12 mouse cellular contexts compared by ENCODE assay signal in the genomic region with DNA sequence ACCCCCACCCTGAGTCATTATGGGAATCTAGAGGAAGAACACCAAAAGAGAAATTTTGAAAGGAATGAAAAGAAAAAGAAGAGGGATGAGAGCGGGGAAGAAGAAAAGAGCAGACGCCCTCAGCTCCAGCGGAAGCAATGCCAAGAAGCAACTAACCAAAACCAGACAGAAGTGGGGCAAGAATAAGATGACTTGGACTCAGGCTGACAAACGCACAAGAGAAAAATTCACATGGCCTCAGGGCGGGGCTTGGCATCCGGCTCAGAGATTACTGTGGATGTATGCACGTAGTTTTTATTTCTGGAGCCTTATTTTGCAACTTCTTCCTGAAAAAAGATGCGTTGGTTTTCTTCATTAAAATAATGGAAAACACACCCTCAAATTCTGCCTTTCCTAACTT. TPM values are rescaled to one million over a fixed set of nuclear protein-coding genes. Genes with fewer than 3 reads are reported as not detected.
DNase-seq lines count a peak whose midpoint lies in the region; ATAC-seq and TF ChIP-seq lines count a peak whose summit lies in the region.
"Had no signal": no experiment of that assay in that cellular context is flagged by ENCODE, and none has a peak within 500 bp of the region (broad histone marks: within the 10 kb centered on the region; RNA-seq: fewer than 3 reads in every experiment).

No protein-coding gene starts in this region.

- no peaks in the 10 kb centered on the region for H3K9me3 ChIP-seq in heart, embryonic 13.5 days
- H3K9me3 ChIP-seq in lung, embryonic 16.5 days (ENCODE audit: control insufficient read depth, low read length), result no peaks in the 10 kb centered on the region
- H3K9me3 ChIP-seq in kidney, embryonic 14.5 days (ENCODE audit: control insufficient read depth, low read length), result no peaks in the 10 kb centered on the region
- H3K9me3 ChIP-seq: G1E had no signal

- intact Hi-C loops in left cerebral cortex, postnatal 14 days (cut with DNase I), result no loop called here
- intact Hi-C loops in left cerebral cortex, postnatal 36 days (cut with DNase I), result no loop called here

- H3K27me3 ChIP-seq in heart, embryonic 13.5 days (replicated peaks), result no peaks in the 10 kb centered on the region
- H3K27me3 ChIP-seq in lung, embryonic 16.5 days (ENCODE audit: control insufficient read depth, insufficient read depth, low read depth, low read length), result no peaks in the 10 kb centered on the region
- H3K27me3 ChIP-seq in kidney, embryonic 14.5 days (ENCODE audit: control insufficient read depth, insufficient read depth, low read length), result no peaks in the 10 kb centered on the region
- H3K27me3 ChIP-seq in kidney, adult 2 months (replicated peaks; ENCODE audit: control insufficient read depth, insufficient read depth, low read length), result no peaks in the 10 kb centered on the region

- WGBS in heart, embryonic 13.5 days, result 66% methylated on average over 8 of the region's 8 CpGs
- WGBS in lung, embryonic 16.5 days, result 57% methylated on average over 8 of the region's 8 CpGs
- 80% methylated on average over 8 of the region's 8 CpGs for WGBS in kidney, embryonic 14.5 days
- 80% methylated on average over 8 of the region's 8 CpGs for WGBS in kidney, adult 2 months

- no peak for TF ChIP-seq POLR2A in kidney, adult 2 months (IDR thresholded peaks at IDR 0.05; ENCODE audit: low read depth, low read length)

- no peak overlapping the region for H3K4me3 ChIP-seq in brown adipose tissue, adult 24 weeks (ENCODE audit: insufficient read depth, low read depth, low read length)
- no peak overlapping the region for H3K4me3 ChIP-seq in heart, embryonic 13.5 days
- no peak overlapping the region for H3K4me3 ChIP-seq in lung, embryonic 16.5 days (ENCODE audit: low read length)
- no peak overlapping the region for H3K4me3 ChIP-seq in kidney, embryonic 14.5 days (ENCODE audit: low read length)
- no peak overlapping the region for H3K4me3 ChIP-seq in kidney, adult 2 months (ENCODE audit: insufficient read depth, low read depth, low read length)

- H3K4me1 ChIP-seq in brown adipose tissue, adult 24 weeks (ENCODE audit: control insufficient read depth, insufficient read depth, insufficient read length, low read length), result no peaks in the 10 kb centered on the region
- peaks cover 34% of the 10 kb centered on the region for H3K4me1 ChIP-seq in heart, embryonic 13.5 days
- peaks cover 6% of the 10 kb centered on the region; the same call in 1 of the 2 replicates for H3K4me1 ChIP-seq in lung, embryonic 16.5 days (replicated peaks; ENCODE audit: control insufficient read depth, insufficient read depth, low read length)
- H3K4me1 ChIP-seq in kidney, embryonic 14.5 days (ENCODE audit: control insufficient read depth, insufficient read depth, low read length), result no peaks in the 10 kb centered on the region
- no peaks in the 10 kb centered on the region for H3K4me1 ChIP-seq in kidney, adult 2 months (ENCODE audit: control insufficient read depth, insufficient read depth, low read length)

- H3K36me3 ChIP-seq in heart, embryonic 13.5 days, result no peaks in the 10 kb centered on the region
- H3K36me3 ChIP-seq in lung, embryonic 16.5 days (ENCODE audit: control insufficient read depth, insufficient read depth, low read length), result no peaks in the 10 kb centered on the region
- no peaks in the 10 kb centered on the region for H3K36me3 ChIP-seq in kidney, embryonic 14.5 days (ENCODE audit: control insufficient read depth, insufficient read depth, low read length)
- no peaks in the 10 kb centered on the region for H3K36me3 ChIP-seq in kidney, adult 2 months (ENCODE audit: control insufficient read depth, insufficient read depth, low read length)
- H3K36me3 ChIP-seq: G1E had no signal

- no peak for TF ChIP-seq CTCF in kidney, adult 2 months (conservative IDR thresholded peaks at IDR 0.05; ENCODE audit: insufficient read depth, insufficient read length, low read depth, low read length)

- no peak overlapping the region for H3K4me2 ChIP-seq in heart, embryonic 13.5 days
- no peak overlapping the region for H3K4me2 ChIP-seq in lung, embryonic 16.5 days (ENCODE audit: low read depth, low read length)
- no peak overlapping the region for H3K4me2 ChIP-seq in kidney, embryonic 14.5 days (replicated peaks; ENCODE audit: low read depth, low read length)

- H3K9ac ChIP-seq in heart, embryonic 13.5 days, result no peak overlapping the region
- no peak overlapping the region for H3K9ac ChIP-seq in lung, embryonic 16.5 days (ENCODE audit: low read length)
- H3K9ac ChIP-seq in kidney, embryonic 14.5 days (ENCODE audit: low read depth, low read length), result no peak overlapping the region

- DNase-seq in left cerebral cortex, postnatal 14 days (ENCODE audit: low spot score in 2 of 2), result peak; percentile 5 to 6
- DNase-seq in left cerebral cortex, postnatal 36 days (ENCODE audit: low spot score in 2 of 2), result no peak
- no peak for DNase-seq in thymus, postnatal 0 days (ENCODE audit: low spot score)
- no peak for DNase-seq in kidney, adult 2 months
- DNase-seq: cerebellum, adult 18-20 months; thymus, postnatal 25 days had no signal

- ATAC-seq in heart, embryonic 13.5 days (ENCODE audit: extremely low read depth, insufficient number of reproducible peaks, low FRiP score, low TSS enrichment), result no peak
- ATAC-seq in lung, embryonic 16.5 days (ENCODE audit: low read depth), result peak; percentile 65
- ATAC-seq in kidney, embryonic 14.5 days (ENCODE audit: low FRiP score, low TSS enrichment), result no peak

- H3K27ac ChIP-seq in brown adipose tissue, adult 24 weeks (replicated peaks; ENCODE audit: low read depth, low read length), result peak overlapping the region; percentile 81
- peak overlapping the region; percentile 59 for H3K27ac ChIP-seq in heart, embryonic 13.5 days (replicated peaks)
- H3K27ac ChIP-seq in lung, embryonic 16.5 days (ENCODE audit: low read length), result peak overlapping the region; percentile 51
- H3K27ac ChIP-seq in kidney, embryonic 14.5 days (ENCODE audit: low read depth, low read length), result no peak overlapping the region
- no peak overlapping the region for H3K27ac ChIP-seq in kidney, adult 2 months (ENCODE audit: insufficient read depth, low read depth, low read length)

RNA-seq across cellular contexts. Expression of gene Gorab, which starts 41.3 kb away (rescaled TPM):
- 10 to 100 TPM in 1 of 2 experiments, 1 to 10 TPM in 1; 9.6 to 10.3 TPM for total RNA-seq in left cerebral cortex, postnatal 14 days (2021)
- total RNA-seq in left cerebral cortex, postnatal 36 days (2021), result 10 to 100 TPM; 10.1 to 10.7 TPM
- polyA plus RNA-seq in brown adipose tissue, adult 24 weeks (2012; ENCODE audit: insufficient read depth, insufficient read length, missing spikeins), result 4.0 and 5.5 TPM in 2 replicates
- polyA plus RNA-seq in heart, embryonic 13.5 days (2015; fragmentation: Nextera tagmentation; extraction: Ambion mirVana), result 9.5 and 10.8 TPM in 2 replicates
- 19.8 and 24.2 TPM in 2 replicates for polyA plus RNA-seq in lung, embryonic 16.5 days (2015; fragmentation: Nextera tagmentation; extraction: Ambion mirVana)
- 20.7 and 23.2 TPM in 2 replicates for polyA plus RNA-seq in kidney, embryonic 14.5 days (2014; fragmentation: Nextera tagmentation; extraction: Ambion mirVana)
- polyA plus RNA-seq in thymus, postnatal 0 days (2015; fragmentation: Nextera tagmentation; extraction: Ambion mirVana), result 10.3 and 10.4 TPM in 2 replicates
- polyA plus RNA-seq in kidney, adult 2 months (2012; rRNA removed), result 1.6 and 2.4 TPM in 2 replicates

RNA-seq across cellular contexts. Expression of gene Prrx1, which starts 48.7 kb away (rescaled TPM):
- 1 to 10 TPM; 5.8 to 6.5 TPM for total RNA-seq in left cerebral cortex, postnatal 14 days (2021)
- 1 to 10 TPM; 5.2 to 5.3 TPM for total RNA-seq in left cerebral cortex, postnatal 36 days (2021)
- 10.2 and 10.3 TPM in 2 replicates for polyA plus RNA-seq in brown adipose tissue, adult 24 weeks (2012; ENCODE audit: insufficient read depth, insufficient read length, missing spikeins)
- polyA plus RNA-seq in heart, embryonic 13.5 days (2015; fragmentation: Nextera tagmentation; extraction: Ambion mirVana), result 6.4 and 8.2 TPM in 2 replicates
- 10.0 and 10.9 TPM in 2 replicates for polyA plus RNA-seq in lung, embryonic 16.5 days (2015; fragmentation: Nextera tagmentation; extraction: Ambion mirVana)
- polyA plus RNA-seq in kidney, embryonic 14.5 days (2014; fragmentation: Nextera tagmentation; extraction: Ambion mirVana), result 6.6 and 7.0 TPM in 2 replicates
- 2.1 and 2.9 TPM in 2 replicates for polyA plus RNA-seq in thymus, postnatal 0 days (2015; fragmentation: Nextera tagmentation; extraction: Ambion mirVana)
- 2.4 and 2.8 TPM in 2 replicates for polyA plus RNA-seq in kidney, adult 2 months (2012; rRNA removed)
- total RNA-seq: granulocyte monocyte progenitor cell, adult 5-6 weeks had no signal
- polyA plus RNA-seq: G1E had no signal

Comparison
In these comparisons a context has a peak if more than half of its experiments do, and no peak if none do; other contexts are left out.
1. DNase-seq: peak in left cerebral cortex, postnatal 14 days (2 of 2); none in left cerebral cortex, postnatal 36 days (0 of 2), thymus, postnatal 0 days (single experiment) and kidney, adult 2 months (single experiment).
2. H3K27ac ChIP-seq: peak in brown adipose tissue, adult 24 weeks (single experiment), heart, embryonic 13.5 days (single experiment) and lung, embryonic 16.5 days (single experiment); none in kidney, embryonic 14.5 days (single experiment) and kidney, adult 2 months (single experiment).